Mouse (Mus musculus) C2C12 (cell line): ENCODE data around the gene Spaca4. TPM values are rescaled to one million over a fixed set of nuclear protein-coding genes. Genes with fewer than 3 reads are reported as not detected.

Source experiments
- H3K27me3 ChIP-seq: one replicate; pipeline ENCODE4 v1.6.1; 2011; ENCODE audit not compliant: control insufficient read depth, insufficient read depth, insufficient read length
- H3K36me3 ChIP-seq: one replicate; pipeline ENCODE4 v1.6.1; 2011; ENCODE audit not compliant: control insufficient read depth, insufficient read depth
- H3K4me3 ChIP-seq: one replicate; pipeline ENCODE4 v1.5.1; 2011; ENCODE audit warnings: mild to moderate bottlenecking, control low read depth; ENCODE audit not compliant: poor library complexity, insufficient read depth, severe bottlenecking
- H3K79me2 ChIP-seq: one replicate; pipeline ENCODE4 v1.6.1; 2011; ENCODE audit not compliant: control insufficient read depth, insufficient read depth
- H3K79me3 ChIP-seq: one replicate; pipeline ENCODE4 v1.6.1; 2011; ENCODE audit warnings: low read depth, control low read depth
- H3ac ChIP-seq: one replicate; pipeline ENCODE3; 2011; ENCODE audit warnings: low read depth; ENCODE audit not compliant: control insufficient read depth, insufficient read length
- CEBPB ChIP-seq: IDR thresholded peaks from one replicate; pipeline ENCODE4 v1.6.1; 2011; ENCODE audit warnings: low read depth, mild to moderate bottlenecking, control low read depth, moderate library complexity
- CTCF ChIP-seq: IDR thresholded peaks from one replicate; pipeline ENCODE4 v1.5.1; 2011; ENCODE audit not compliant: control insufficient read depth, insufficient read depth, insufficient read length
- FOSL1 ChIP-seq: IDR thresholded peaks from one replicate; pipeline ENCODE4 v1.8.0; 2011; ENCODE audit warnings: mild to moderate bottlenecking, low read length; ENCODE audit not compliant: poor library complexity, insufficient read depth, severe bottlenecking
- MAX ChIP-seq: IDR thresholded peaks from one replicate; pipeline ENCODE4 v1.6.1; 2011; ENCODE audit warnings: mild to moderate bottlenecking, control low read depth
- MYOD1 ChIP-seq: IDR thresholded peaks from one replicate; pipeline ENCODE4 v1.6.1; 2011; ENCODE audit warnings: low read depth; ENCODE audit not compliant: control insufficient read depth, insufficient read length
- MYOG ChIP-seq: IDR thresholded peaks from one replicate; pipeline ENCODE4 v1.6.1; 2011; ENCODE audit not compliant: control insufficient read depth, insufficient read length; ENCODE audit errors: extremely low read depth
- USF1 ChIP-seq: IDR thresholded peaks from one replicate; pipeline ENCODE4 v1.6.1; 2011; ENCODE audit warnings: low read depth, mild to moderate bottlenecking, control low read depth, moderate library complexity
- polyA plus RNA-seq: library from polyadenylated mRNA; unstranded; fragments of >200 nt; fragmentation: generic; extraction: Trizol; gene quantifications from one replicate; pipeline ENCODE4 v1.2.1, GENCODE M21; 2012; ENCODE audit warnings: missing spikeins

Gene Spaca4
- polyA plus RNA-seq, 1 experiment, result 0.33 TPM

GRCm38 (mm10) chr7:45678513-45678912 lies 47.1 kb downstream of the Spaca4 start:
- no peak for TF ChIP-seq CTCF
- TF ChIP-seq MYOG, result no peak
- TF ChIP-seq MYOD1, result no peak
- TF ChIP-seq CEBPB, result no peak
- no peak for TF ChIP-seq MAX
- no peak for TF ChIP-seq FOSL1
- no peak for TF ChIP-seq USF1
- Histone ChIP-seq H3K79me2 (no peaks in the 10 kb centered on the region), H3K4me3 (no peak overlapping the region), H3K36me3 (no peaks in the 10 kb centered on the region), H3ac (no peak overlapping the region), H3K27me3 (no peaks in the 10 kb centered on the region), H3K79me3 (no peaks in the 10 kb centered on the region)

DNA sequence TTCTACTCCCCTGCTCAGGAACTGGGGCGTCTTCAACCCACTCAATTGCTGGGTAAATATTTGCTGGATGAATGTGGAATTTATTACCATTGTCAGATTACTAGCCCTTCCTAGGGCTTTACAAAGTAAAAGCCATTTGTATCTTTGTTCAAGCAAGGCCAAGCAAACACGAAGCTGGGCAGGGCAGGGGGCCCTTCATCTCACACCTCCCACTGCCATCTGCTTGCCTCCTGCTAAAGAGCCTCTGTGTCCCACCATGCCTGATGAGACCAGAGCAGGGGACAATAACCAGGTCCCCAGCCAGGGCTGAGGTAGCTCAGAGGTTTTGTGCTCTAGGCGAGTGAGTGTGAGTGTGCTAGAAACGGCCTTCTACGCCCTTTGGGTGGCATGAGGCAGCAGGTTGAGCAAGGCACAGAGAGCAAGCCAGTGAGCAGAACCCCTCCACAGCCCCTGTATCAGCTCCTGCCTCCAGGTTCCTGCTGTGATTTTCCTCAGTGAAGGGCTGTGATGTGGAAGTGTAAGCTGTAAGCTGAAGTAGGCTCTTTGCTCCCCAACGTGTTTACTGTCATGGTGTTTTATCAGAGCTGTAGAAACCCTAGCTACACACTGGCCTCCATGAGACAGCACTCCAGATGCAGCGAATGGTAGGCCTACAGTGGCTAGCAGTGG lies 47.9 kb downstream of the Spaca4 start:
- no peaks in the 10 kb centered on the region for H3K79me3 ChIP-seq
- TF ChIP-seq MYOG (no peak), CEBPB (no peak), USF1 (no peak), FOSL1 (no peak), CTCF (no peak), MAX (no peak), MYOD1 (no peak)
- no peak overlapping the region for H3ac ChIP-seq

More for the DNA sequence above, 47.9 kb downstream of the Spaca4 start:
- H3K36me3 ChIP-seq, result no peaks in the 10 kb centered on the region
- H3K27me3 ChIP-seq, result no peaks in the 10 kb centered on the region
- H3K4me3 ChIP-seq, result no peak overlapping the region
- no peaks in the 10 kb centered on the region for H3K79me2 ChIP-seq

Other genes with a start within 250 kb of the Spaca4 start
- gene Tulp2, start 243.9 kb downstream of the Spaca4 start, polyA plus RNA-seq, result not detected
- gene Gm45808, start 239.0 kb downstream of the Spaca4 start, polyA plus RNA-seq, result not detected
- gene Dhdh, start 237.0 kb downstream of the Spaca4 start, polyA plus RNA-seq, result 0.07 TPM
- 115 TPM for gene Nucb1, start 215.4 kb downstream of the Spaca4 start, polyA plus RNA-seq
- gene Ppp1r15a, start 199.5 kb downstream of the Spaca4 start, polyA plus RNA-seq, result 32.5 TPM
- 0.89 TPM for gene Plekha4, start 199.5 kb downstream of the Spaca4 start, polyA plus RNA-seq
- 1.7 TPM for gene Hsd17b14, start 170.9 kb downstream of the Spaca4 start, polyA plus RNA-seq
- gene Bcat2, start 155.7 kb downstream of the Spaca4 start, polyA plus RNA-seq, result 26.5 TPM
- gene Fgf21, start 110.3 kb downstream of the Spaca4 start, polyA plus RNA-seq, result 0.97 TPM
- gene Fut1, start 108.5 kb downstream of the Spaca4 start, polyA plus RNA-seq, result 0.04 TPM
- not detected for gene Izumo1, start 104.0 kb downstream of the Spaca4 start, polyA plus RNA-seq
- not detected for gene Rasip1, start 98.3 kb downstream of the Spaca4 start, polyA plus RNA-seq
- gene Mamstr, start 85.8 kb downstream of the Spaca4 start, polyA plus RNA-seq, result 0.48 TPM
- 0.01 TPM for gene Fut2, start 59.4 kb downstream of the Spaca4 start, polyA plus RNA-seq
- 0.04 TPM for gene Ntn5, start 41.8 kb downstream of the Spaca4 start, polyA plus RNA-seq
- gene Sec1, start 31.4 kb downstream of the Spaca4 start, polyA plus RNA-seq, result 0.18 TPM
- gene Car11, start 26.0 kb downstream of the Spaca4 start, polyA plus RNA-seq, result 0.44 TPM
- 5.6 TPM for gene Dbp, start 20.7 kb downstream of the Spaca4 start, polyA plus RNA-seq
- 4,453 TPM for gene Rpl18, start 10.4 kb downstream of the Spaca4 start, polyA plus RNA-seq
- gene Sphk2, start 7.8 kb downstream of the Spaca4 start, polyA plus RNA-seq, result 16.9 TPM
- 0.48 TPM for gene Fam83e, start 4.6 kb downstream of the Spaca4 start, polyA plus RNA-seq
- 0.27 TPM for gene Lmtk3, start 57.9 kb upstream of the Spaca4 start, polyA plus RNA-seq
- gene Sult2b1, start 58.9 kb upstream of the Spaca4 start, polyA plus RNA-seq, result 0.13 TPM
- gene Cyth2, start 88.8 kb upstream of the Spaca4 start, polyA plus RNA-seq, result 175 TPM
- 0.22 TPM for gene Kcnj14, start 99.0 kb upstream of the Spaca4 start, polyA plus RNA-seq
- gene Grwd1, start 105.1 kb upstream of the Spaca4 start, polyA plus RNA-seq, result 110 TPM
- 122 TPM for gene Kdelr1, start 147.0 kb upstream of the Spaca4 start, polyA plus RNA-seq
- 1.1 TPM for gene Grin2d, start 152.6 kb upstream of the Spaca4 start, polyA plus RNA-seq
- 0.15 TPM for gene Syngr4, start 170.9 kb upstream of the Spaca4 start, polyA plus RNA-seq
- gene Tmem143, start 171.1 kb upstream of the Spaca4 start, polyA plus RNA-seq, result 21.9 TPM
- gene Emp3, start 195.6 kb upstream of the Spaca4 start, polyA plus RNA-seq, result 705 TPM
- gene Ccdc114, start 198.3 kb upstream of the Spaca4 start, polyA plus RNA-seq, result 2.6 TPM